Mouse (Mus musculus): ENCODE measurements at regions not wholly inside any gene's neighbourhood (a gene's known extent, or its start where the extent isn't known, plus 50 kb on each side); places are given as distances from the start of the nearest gene placed in this dataset.
A peak's percentile ranks its signal among the peaks of the same experiment; 100 is the strongest.

GRCm38 (mm10) chr9:24833766-24834165 lies 59.7 kb upstream of the Tbx20 start:
- no peaks in the 10 kb centered on the region; the same call in 1 of the 2 replicates for H3K4me1 ChIP-seq (replicated peaks)
- peaks cover 12% of the 10 kb centered on the region for H3K27me3 ChIP-seq (ENCODE audit: insufficient read depth, poor library complexity, severe bottlenecking)
- H3K9me3 ChIP-seq, result no peaks in the 10 kb centered on the region
- H3K27ac ChIP-seq, result no peak overlapping the region
- DNase-seq (ENCODE audit: low spot score), result no peak
- no peaks in the 10 kb centered on the region for H3K36me3 ChIP-seq
- H3K4me3 ChIP-seq, result no peak overlapping the region
- WGBS, result 65% methylated on average over 7 of the region's 7 CpGs

GRCm38 (mm10) chr9:24848210-24848609 lies 74.1 kb upstream of the Tbx20 start:
- H3K27me3 ChIP-seq (ENCODE audit: insufficient read depth, poor library complexity, severe bottlenecking), result no peaks in the 10 kb centered on the region
- DNase-seq (ENCODE audit: low spot score), result no peak
- H3K36me3 ChIP-seq, result no peaks in the 10 kb centered on the region
- H3K9me3 ChIP-seq, result no peaks in the 10 kb centered on the region
- no peak overlapping the region for H3K4me3 ChIP-seq
- H3K27ac ChIP-seq, result no peak overlapping the region
- 87% methylated on average over 7 of the region's 7 CpGs for WGBS
- H3K4me1 ChIP-seq (replicated peaks), result no peaks in the 10 kb centered on the region

GRCm38 (mm10) chr9:24859459-24859858 lies 85.4 kb upstream of the Tbx20 start:
- DNase-seq (ENCODE audit: low spot score), result no peak
- H3K9me3 ChIP-seq, result no peaks in the 10 kb centered on the region
- 87% methylated on average over 2 of the region's 2 CpGs for WGBS
- no peak overlapping the region for H3K4me3 ChIP-seq
- H3K4me1 ChIP-seq (replicated peaks), result no peaks in the 10 kb centered on the region
- no peaks in the 10 kb centered on the region for H3K36me3 ChIP-seq
- no peak overlapping the region for H3K27ac ChIP-seq
- no peaks in the 10 kb centered on the region for H3K27me3 ChIP-seq (ENCODE audit: insufficient read depth, poor library complexity, severe bottlenecking)

- Histone ChIP-seq H3K27ac (no peak overlapping the region), H3K4me3 (no peak overlapping the region), H3K9me3 (no peaks in the 10 kb centered on the region), H3K4me1 (replicated peaks) (no peaks in the 10 kb centered on the region), H3K27me3 (ENCODE audit: insufficient read depth, poor library complexity, severe bottlenecking) (no peaks in the 10 kb centered on the region), H3K36me3 (no peaks in the 10 kb centered on the region)
- 59% methylated on average over 4 of the region's 4 CpGs for WGBS
- DNase-seq (ENCODE audit: low spot score), result no peak
Observed at GRCm38 (mm10) chr9:24866390-24867173, 92.5 kb upstream of the Tbx20 start.

- WGBS, result 86% methylated on average over 1 of the region's 1 CpGs
- Histone ChIP-seq H3K27me3 (ENCODE audit: insufficient read depth, poor library complexity, severe bottlenecking) (peaks cover 5% of the 10 kb centered on the region), H3K4me3 (no peak overlapping the region), H3K36me3 (no peaks in the 10 kb centered on the region), H3K27ac (no peak overlapping the region), H3K4me1 (replicated peaks) (no peaks in the 10 kb centered on the region), H3K9me3 (no peaks in the 10 kb centered on the region)
- no peak for DNase-seq (ENCODE audit: low spot score)
Observed at GRCm38 (mm10) chr9:24868746-24869145, 94.6 kb upstream of the Tbx20 start.

GRCm38 (mm10) chr9:24874434-24875143 lies 100.5 kb upstream of the Tbx20 start:
- DNase-seq (ENCODE audit: low spot score), result no peak
- H3K27ac ChIP-seq, result no peak overlapping the region
- H3K9me3 ChIP-seq, result no peaks in the 10 kb centered on the region
- no peak overlapping the region for H3K4me3 ChIP-seq
- 86% methylated on average over 13 of the region's 13 CpGs for WGBS
- H3K36me3 ChIP-seq, result no peaks in the 10 kb centered on the region
- H3K4me1 ChIP-seq (replicated peaks), result peaks cover 20% of the 10 kb centered on the region
- peaks cover 44% of the 10 kb centered on the region for H3K27me3 ChIP-seq (ENCODE audit: insufficient read depth, poor library complexity, severe bottlenecking)

GRCm38 (mm10) chr9:24878384-24879174 lies 104.5 kb upstream of the Tbx20 start:
- Histone ChIP-seq H3K27me3 (ENCODE audit: insufficient read depth, poor library complexity, severe bottlenecking) (peaks cover 62% of the 10 kb centered on the region), H3K9me3 (no peaks in the 10 kb centered on the region), H3K27ac (no peak overlapping the region), H3K4me1 (replicated peaks) (peaks cover 20% of the 10 kb centered on the region), H3K4me3 (no peak overlapping the region), H3K36me3 (no peaks in the 10 kb centered on the region)
- WGBS, result 21% methylated on average over 8 of the region's 8 CpGs
- DNase-seq (ENCODE audit: low spot score), result peak; percentile 55

GRCm38 (mm10) chr9:24879662-24880061 lies 105.6 kb upstream of the Tbx20 start:
- Histone ChIP-seq H3K27me3 (ENCODE audit: insufficient read depth, poor library complexity, severe bottlenecking) (peaks cover 51% of the 10 kb centered on the region), H3K9me3 (no peaks in the 10 kb centered on the region), H3K36me3 (no peaks in the 10 kb centered on the region), H3K4me1 (replicated peaks) (peaks cover 24% of the 10 kb centered on the region), H3K4me3 (no peak overlapping the region), H3K27ac (no peak overlapping the region)
- WGBS, result 83% methylated on average over 1 of the region's 1 CpGs
- no peak for DNase-seq (ENCODE audit: low spot score)

- no peak overlapping the region for H3K27ac ChIP-seq
- H3K9me3 ChIP-seq, result no peaks in the 10 kb centered on the region
- no peaks in the 10 kb centered on the region for H3K36me3 ChIP-seq
- H3K27me3 ChIP-seq (ENCODE audit: insufficient read depth, poor library complexity, severe bottlenecking), result peaks cover 23% of the 10 kb centered on the region
- DNase-seq (ENCODE audit: low spot score), result no peak
- WGBS, result 57% methylated on average over 3 of the region's 3 CpGs
- peaks cover 10% of the 10 kb centered on the region; the same call in 1 of the 2 replicates for H3K4me1 ChIP-seq (replicated peaks)
- H3K4me3 ChIP-seq, result no peak overlapping the region
Observed at GRCm38 (mm10) chr9:24884011-24884410, 109.9 kb upstream of the Tbx20 start.

GRCm38 (mm10) chr9:24888282-24888681 lies 114.2 kb upstream of the Tbx20 start:
- 87% methylated on average over 9 of the region's 9 CpGs for WGBS
- no peak overlapping the region for H3K4me3 ChIP-seq
- no peak for DNase-seq (ENCODE audit: low spot score)
- no peaks in the 10 kb centered on the region; the same call in 1 of the 2 replicates for H3K27me3 ChIP-seq (ENCODE audit: insufficient read depth, poor library complexity, severe bottlenecking)
- no peaks in the 10 kb centered on the region for H3K36me3 ChIP-seq
- no peaks in the 10 kb centered on the region for H3K9me3 ChIP-seq
- no peak overlapping the region for H3K27ac ChIP-seq
- H3K4me1 ChIP-seq (replicated peaks), result peaks cover 4% of the 10 kb centered on the region; the same call in 1 of the 2 replicates

- Histone ChIP-seq H3K27ac (no peak overlapping the region), H3K9me3 (no peaks in the 10 kb centered on the region), H3K36me3 (no peaks in the 10 kb centered on the region), H3K4me1 (replicated peaks) (no peaks in the 10 kb centered on the region), H3K4me3 (no peak overlapping the region), H3K27me3 (ENCODE audit: insufficient read depth, poor library complexity, severe bottlenecking) (no peaks in the 10 kb centered on the region)
- DNase-seq (ENCODE audit: low spot score), result no peak
- WGBS, result 86% methylated on average over 13 of the region's 13 CpGs
Observed at GRCm38 (mm10) chr9:24896498-24897261, 122.6 kb upstream of the Tbx20 start.

- H3K36me3 ChIP-seq, result no peaks in the 10 kb centered on the region
- H3K27me3 ChIP-seq (ENCODE audit: insufficient read depth, poor library complexity, severe bottlenecking), result no peaks in the 10 kb centered on the region
- no peak overlapping the region for H3K27ac ChIP-seq
- DNase-seq (ENCODE audit: low spot score), result no peak
- WGBS, result 82% methylated on average over 7 of the region's 7 CpGs
- H3K4me1 ChIP-seq (replicated peaks), result no peaks in the 10 kb centered on the region
- H3K4me3 ChIP-seq, result no peak overlapping the region
- no peaks in the 10 kb centered on the region for H3K9me3 ChIP-seq
Observed at GRCm38 (mm10) chr9:24899206-24899928, 125.3 kb upstream of the Tbx20 start.
